Mouse (Mus musculus): ENCODE measurements around the gene Htr3b. TPM values are rescaled to one million over a fixed set of nuclear protein-coding genes. Genes with fewer than 3 reads are reported as not detected.

The Htr3b gene
- polyA plus RNA-seq, 2 experiments = 0.06 TPM; not detected in 1

DNA sequence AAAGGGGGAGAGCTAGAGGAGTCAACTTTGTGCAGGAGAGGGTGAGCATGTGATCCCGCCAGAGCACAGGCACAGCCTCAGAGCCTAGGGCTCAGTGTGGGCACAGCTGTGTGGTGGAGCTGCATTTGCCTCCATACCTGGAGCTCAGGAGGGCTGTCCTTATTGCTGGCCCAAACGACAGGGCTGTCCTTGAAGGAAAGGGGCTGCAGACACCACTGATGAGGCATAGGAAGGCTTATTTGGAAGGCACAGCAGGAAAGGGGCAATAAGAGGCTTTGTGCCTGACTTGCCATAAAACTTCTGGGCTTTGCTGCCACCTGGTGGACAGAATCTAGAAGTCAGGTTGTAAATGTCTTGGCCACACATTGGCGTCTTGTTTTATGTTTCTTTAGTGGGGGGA lies 70.8 kb downstream of the Htr3b start:
- ATAC-seq (ENCODE audit: low FRiP score, low read depth) = no peak; the same call in 1 of the 2 replicates
- TF ChIP-seq POLR2A (IDR thresholded peaks at IDR 0.05; ENCODE audit: borderline replicate concordance, extremely low read depth, insufficient read depth, insufficient read length) = no peak
- Histone ChIP-seq H3K27me3 (ENCODE audit: control insufficient read depth, insufficient read depth, low read length) (peaks cover 22% of the 10 kb centered on the region; the same call in 1 of the 2 replicates), H3K9ac (ENCODE audit: low read depth, low read length, severe bottlenecking) (no peak overlapping the region), H3K4me1 (ENCODE audit: control insufficient read depth, insufficient read depth, low read length) (no peaks in the 10 kb centered on the region), H3K9me3 (ENCODE audit: control insufficient read depth, low read length) (no peaks in the 10 kb centered on the region), H3K36me3 (ENCODE audit: control insufficient read depth, insufficient read depth, low read length) (no peaks in the 10 kb centered on the region), H3K27ac (replicated peaks; ENCODE audit: low read depth, low read length) (no peak overlapping the region), H3K4me2 (replicated peaks; ENCODE audit: low read depth, low read length, severe bottlenecking) (no peak overlapping the region), H3K4me3 (replicated peaks; ENCODE audit: low read length) (no peak overlapping the region)
- 28% methylated on average over 3 of the region's 3 CpGs for WGBS
- peak; percentile 71 for DNase-seq (ENCODE audit: low spot score)

DNA sequence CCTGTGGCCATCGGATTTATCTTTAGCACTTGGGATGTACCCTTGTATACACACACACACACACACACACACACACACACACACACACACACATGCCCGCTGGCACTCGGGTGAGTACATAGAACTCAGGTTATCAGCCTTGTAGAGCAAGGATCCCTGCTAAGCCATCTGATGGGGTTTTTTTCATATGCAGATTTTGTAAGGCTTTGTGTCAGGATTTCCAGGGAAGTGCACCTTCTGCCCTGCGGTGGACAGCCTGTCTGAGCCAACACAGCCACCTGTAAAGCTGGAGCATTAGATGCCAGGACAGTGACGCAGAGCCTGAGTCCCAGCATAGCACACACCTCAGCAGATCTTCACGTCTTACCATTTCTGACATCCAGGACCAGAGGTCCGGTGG lies 75.7 kb downstream of the Htr3b start:
- 0 out of 2 replicates have a peak, but pooled peaks cover 3% of the 10 kb centered on the region for H3K9me3 ChIP-seq (ENCODE audit: control insufficient read depth, low read length)

More for the DNA sequence above, 75.7 kb downstream of the Htr3b start:
- no peak for TF ChIP-seq POLR2A (IDR thresholded peaks at IDR 0.05; ENCODE audit: borderline replicate concordance, extremely low read depth, insufficient read depth, insufficient read length)
- WGBS = 86% methylated on average over 7 of the region's 7 CpGs
- Histone ChIP-seq H3K9ac (ENCODE audit: low read depth, low read length, severe bottlenecking) (no peak overlapping the region), H3K4me1 (ENCODE audit: control insufficient read depth, insufficient read depth, low read length) (no peaks in the 10 kb centered on the region), H3K36me3 (ENCODE audit: control insufficient read depth, insufficient read depth, low read length) (no peaks in the 10 kb centered on the region), H3K27me3 (ENCODE audit: control insufficient read depth, insufficient read depth, low read length) (no peaks in the 10 kb centered on the region), H3K27ac (replicated peaks; ENCODE audit: low read depth, low read length) (no peak overlapping the region), H3K4me2 (replicated peaks; ENCODE audit: low read depth, low read length, severe bottlenecking) (no peak overlapping the region), H3K4me3 (replicated peaks; ENCODE audit: low read length) (no peak overlapping the region)
- DNase-seq (ENCODE audit: low spot score) (no peak), ATAC-seq (ENCODE audit: low FRiP score, low read depth) (no peak)

Other genes with a start within 250 kb of the Htr3b start
- gene Zbtb16, start 128.8 kb downstream of the Htr3b start, polyA plus RNA-seq (2012; rRNA removed) = 0.60 and 0.91 TPM in 2 replicates
- gene Zbtb16, start 128.8 kb downstream of the Htr3b start, polyA plus RNA-seq (2014; fragmentation: Nextera tagmentation; extraction: Ambion mirVana) = 1.3 and 1.9 TPM in 2 replicates
- 2.2 and 2.7 TPM in 2 replicates for gene Htr3a, start 53.9 kb downstream of the Htr3b start, polyA plus RNA-seq (2012; rRNA removed)
- 1.1 and 1.7 TPM in 2 replicates for gene Htr3a, start 53.9 kb downstream of the Htr3b start, polyA plus RNA-seq (2014; fragmentation: Nextera tagmentation; extraction: Ambion mirVana)
- 38.9 and 43.2 TPM in 2 replicates for gene Usp28, start 20.4 kb upstream of the Htr3b start, polyA plus RNA-seq (2012; rRNA removed)
- gene Usp28, start 20.4 kb upstream of the Htr3b start, polyA plus RNA-seq (2014; fragmentation: Nextera tagmentation; extraction: Ambion mirVana) = 33.6 and 35.3 TPM in 2 replicates
- gene Zw10, start 90.6 kb upstream of the Htr3b start, polyA plus RNA-seq (2012; rRNA removed) = 41.8 and 45.4 TPM in 2 replicates
- gene Zw10, start 90.6 kb upstream of the Htr3b start, polyA plus RNA-seq (2014; fragmentation: Nextera tagmentation; extraction: Ambion mirVana) = 36.5 and 42.2 TPM in 2 replicates
- 0.47 and 0.53 TPM in 2 replicates for gene Tmprss5, start 116.3 kb upstream of the Htr3b start, polyA plus RNA-seq (2012; rRNA removed)
- 0.23 and 0.47 TPM in 2 replicates for gene Tmprss5, start 116.3 kb upstream of the Htr3b start, polyA plus RNA-seq (2014; fragmentation: Nextera tagmentation; extraction: Ambion mirVana)